Mouse (Mus musculus) c-Kit-negative CD71-positive TER-119-positive erythroid progenitor cells, embryonic 14.5 days (primary cell): ENCODE data around the gene N4bp2l2.
"Not testable (repeated sequence)": the region's sequence is repeated elsewhere in the genome, so short reads cannot be mapped to it uniquely, and the experiment has no call there.

Experiments used
- DNase-seq: peaks from one replicate; pipeline ENCODE4 v3.0.0-alpha.2; 2013; ENCODE audit warnings: low read depth, low spot score

Gene N4bp2l2

DNA sequence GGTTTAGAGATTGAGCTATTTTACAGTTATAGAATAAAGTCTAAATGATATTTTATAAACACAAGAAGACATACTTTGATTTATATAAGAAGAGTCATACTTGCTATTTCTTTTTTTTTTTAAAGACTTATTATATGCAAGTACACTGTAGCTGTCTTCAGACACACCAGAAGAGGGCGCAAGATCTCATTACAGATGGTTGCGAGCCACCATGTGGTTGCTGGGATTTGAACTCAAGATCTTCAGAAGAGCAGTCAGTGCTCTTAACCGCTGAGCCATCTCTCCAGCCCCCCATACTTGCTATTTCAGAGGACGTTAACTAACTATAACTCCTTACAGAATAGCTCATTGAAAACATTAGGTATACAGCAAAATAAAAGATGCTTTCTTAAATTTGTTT is 22.6 kb downstream of the N4bp2l2 start:
- not testable (repeated sequence) for DNase-seq

DNA sequence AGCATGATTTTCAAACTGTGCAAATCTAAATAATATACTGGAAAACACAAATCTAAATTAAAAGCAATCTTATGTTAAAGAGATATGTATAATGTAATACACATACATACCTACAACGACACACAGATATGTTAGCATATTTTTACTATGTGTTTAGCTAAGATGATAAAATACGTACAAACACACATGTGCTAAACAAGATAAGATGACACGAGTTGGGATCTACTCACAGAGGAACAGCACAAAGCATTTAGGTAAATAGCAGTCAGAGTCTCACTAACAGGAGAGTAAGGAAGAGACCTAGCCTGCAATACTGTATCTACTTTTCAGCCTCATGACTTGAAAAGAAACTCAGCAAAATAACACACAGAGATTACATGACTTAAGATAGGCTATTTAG is 24.5 kb downstream of the N4bp2l2 start:
- peak; percentile 35 for DNase-seq

DNA sequence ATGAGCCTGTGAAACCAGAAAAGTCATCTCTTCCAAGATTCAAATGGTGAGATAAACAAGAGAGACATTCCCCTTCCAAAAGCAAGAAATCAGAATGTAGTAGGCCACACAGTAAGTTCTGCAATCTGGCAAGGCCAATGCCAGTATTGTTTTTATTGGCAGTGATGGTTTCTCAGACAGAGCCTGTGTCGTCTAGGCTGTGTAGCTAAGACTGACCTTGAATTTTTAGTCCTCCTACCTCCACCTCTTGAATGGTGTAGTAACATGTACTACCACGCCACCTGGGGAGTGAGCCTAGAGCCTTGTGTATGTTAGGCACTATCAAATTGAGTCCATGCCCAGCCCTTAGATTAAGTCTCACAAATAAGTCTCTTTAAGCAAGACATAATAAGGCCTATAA is 36.3 kb downstream of the N4bp2l2 start:
- DNase-seq = no peak

DNA sequence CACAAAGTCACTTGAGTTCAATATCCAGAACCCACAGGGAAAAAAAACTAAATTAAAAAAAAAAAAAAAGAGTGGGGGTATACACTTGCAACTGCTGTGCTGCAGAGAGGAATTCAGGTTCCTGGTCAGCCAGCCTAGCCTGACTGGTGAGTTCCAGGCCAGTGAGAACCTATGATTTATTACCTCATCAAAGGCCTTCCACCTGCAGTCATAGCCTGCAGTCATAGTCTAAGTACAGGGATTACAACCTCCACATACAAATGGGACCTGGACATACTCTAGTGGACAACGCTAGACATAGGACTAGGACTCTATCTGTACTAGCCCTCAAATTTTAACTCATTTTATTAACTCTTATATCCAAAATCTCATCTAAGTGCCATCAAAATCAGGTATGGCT is 36.7 kb downstream of the N4bp2l2 start:
- DNase-seq = no peak

DNA sequence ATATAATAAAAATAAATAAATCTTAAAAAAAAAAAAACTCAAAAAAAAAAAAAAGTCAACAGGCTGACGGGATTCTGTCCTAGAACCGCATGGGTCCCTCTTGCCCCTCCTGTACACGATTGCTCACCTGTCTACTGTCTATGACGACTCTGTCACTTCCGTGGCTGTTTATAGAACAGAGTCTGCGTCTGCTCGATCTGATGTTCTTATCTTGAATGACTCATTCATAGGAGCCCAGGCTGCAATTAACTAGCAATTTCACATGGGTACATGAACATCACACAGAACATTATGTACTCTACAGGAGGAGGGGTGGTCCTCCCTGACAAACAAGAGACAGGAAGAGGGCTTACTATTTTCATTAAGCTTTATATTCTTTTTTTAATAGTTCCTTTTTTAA is 40.5 kb downstream of the N4bp2l2 start:
- DNase-seq = no peak

DNA sequence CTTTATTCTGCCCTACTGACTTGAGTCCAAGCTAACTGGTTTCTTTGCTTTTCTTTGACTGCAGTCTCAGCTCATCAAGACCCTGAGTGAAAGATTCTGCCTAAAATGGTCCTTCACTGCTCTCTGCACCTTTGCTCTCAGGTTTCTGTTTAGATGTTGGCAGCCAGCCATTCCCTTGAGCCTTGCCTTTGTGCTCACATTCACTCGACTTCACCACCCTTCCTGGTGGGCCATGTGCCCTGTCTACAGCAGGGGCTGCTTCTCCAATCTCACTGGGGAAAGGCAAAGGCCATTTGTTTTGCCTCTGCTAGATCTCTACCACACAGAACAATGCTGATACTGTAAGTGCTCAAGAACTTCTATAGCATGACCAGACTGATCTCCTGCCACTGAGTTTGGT is 43.2 kb downstream of the N4bp2l2 start:
- DNase-seq = no peak

DNA sequence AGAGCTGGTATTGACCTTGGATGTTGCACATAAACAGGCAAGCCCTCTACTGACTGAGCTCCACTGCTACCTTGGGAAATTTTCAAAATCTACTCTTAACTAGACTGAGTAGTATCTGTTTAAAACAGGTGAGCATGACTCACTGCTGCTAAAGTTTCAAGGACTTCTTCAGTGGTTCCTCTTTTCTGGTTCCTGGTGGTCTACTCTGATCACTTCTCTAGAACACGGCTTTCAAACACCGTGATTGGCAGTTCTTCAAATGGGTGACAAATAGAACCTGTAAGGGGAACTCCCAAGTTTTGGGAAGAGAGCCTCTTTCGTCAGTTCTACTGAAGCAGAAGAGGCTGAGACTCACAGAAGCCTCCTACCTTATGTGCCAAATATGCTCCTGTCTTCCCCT is 44.4 kb downstream of the N4bp2l2 start:
- DNase-seq = no peak

DNA sequence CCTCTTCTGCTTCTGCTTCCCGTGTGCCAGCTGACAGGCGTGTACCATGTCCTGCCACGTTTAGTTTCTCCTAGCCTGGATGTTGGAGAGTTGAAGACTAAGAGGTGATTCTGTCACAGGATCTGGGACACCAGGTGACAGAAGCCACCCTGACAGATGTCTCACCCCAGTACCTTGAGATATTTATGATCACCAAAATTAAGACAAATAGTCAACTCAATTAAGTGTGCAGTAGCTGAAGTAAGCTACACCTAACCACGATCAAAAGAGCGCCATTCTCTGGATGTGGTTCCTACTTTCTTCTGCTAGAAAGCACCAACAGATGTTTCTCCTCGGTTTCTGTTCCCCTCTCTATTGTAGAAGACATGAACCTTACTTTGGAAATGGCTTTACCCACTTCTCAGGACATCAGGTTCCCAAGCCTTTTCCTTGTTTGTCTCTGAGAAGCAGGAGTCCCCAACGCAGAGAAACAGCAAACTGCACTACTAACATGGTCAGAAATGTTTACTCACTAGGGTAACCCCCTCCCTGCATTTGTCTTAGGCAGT is 45.3 kb downstream of the N4bp2l2 start:
- no peak for DNase-seq

DNA sequence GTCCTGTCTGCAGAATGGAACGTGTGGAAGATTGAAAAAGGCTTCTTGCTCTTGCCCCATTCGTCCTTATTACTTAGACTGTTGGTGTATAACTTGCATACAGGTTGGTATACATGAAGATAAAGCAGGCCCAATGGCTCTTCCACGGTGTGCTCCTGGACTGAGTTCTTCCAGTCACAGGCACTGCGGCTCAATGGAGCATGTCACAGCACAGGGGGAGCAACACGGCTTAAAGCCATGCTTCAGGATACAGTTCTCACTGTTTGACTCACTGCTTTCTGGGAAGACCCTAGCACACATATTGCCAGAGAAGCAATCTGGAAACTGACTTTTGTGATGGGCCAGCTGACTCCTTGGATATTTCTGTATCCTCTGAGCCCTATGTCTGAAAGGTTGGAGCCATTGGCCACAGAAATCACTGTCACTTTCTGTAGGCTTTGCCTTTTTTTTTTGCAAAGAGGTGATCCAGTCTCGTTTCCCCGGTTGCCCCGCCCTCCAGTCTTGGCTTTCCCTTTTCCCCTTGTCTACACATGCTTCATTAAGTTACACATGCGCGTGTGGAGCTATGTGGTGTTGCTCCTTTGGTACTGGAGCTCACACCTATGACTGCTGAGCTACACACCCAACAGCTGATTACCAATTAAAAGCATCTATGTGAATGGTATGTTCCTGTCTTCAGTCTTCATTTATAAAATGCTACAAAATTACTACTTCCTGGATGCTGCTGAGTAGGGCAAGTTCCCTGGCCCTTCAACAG is 47.2 kb downstream of the N4bp2l2 start:
- no peak for DNase-seq

DNA sequence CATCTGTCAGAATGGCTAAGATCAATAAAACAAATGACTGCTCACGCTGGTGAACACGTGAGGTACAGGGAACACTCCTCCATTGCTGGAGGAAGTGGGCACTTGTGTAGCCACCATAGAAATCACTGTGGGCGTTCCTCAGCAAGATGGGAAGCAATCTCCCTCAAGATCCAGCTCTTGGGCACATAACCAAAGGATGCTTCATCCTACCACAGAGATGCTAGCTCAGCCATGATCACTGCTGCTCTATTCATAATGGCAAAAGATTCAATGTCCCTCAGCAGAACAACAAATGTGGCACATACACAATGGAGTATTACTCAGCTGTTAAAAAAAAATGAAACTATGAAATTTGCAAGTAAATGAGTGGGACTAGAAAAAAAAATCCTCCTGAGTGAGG is 49.3 kb downstream of the N4bp2l2 start:
- no peak for DNase-seq

DNA sequence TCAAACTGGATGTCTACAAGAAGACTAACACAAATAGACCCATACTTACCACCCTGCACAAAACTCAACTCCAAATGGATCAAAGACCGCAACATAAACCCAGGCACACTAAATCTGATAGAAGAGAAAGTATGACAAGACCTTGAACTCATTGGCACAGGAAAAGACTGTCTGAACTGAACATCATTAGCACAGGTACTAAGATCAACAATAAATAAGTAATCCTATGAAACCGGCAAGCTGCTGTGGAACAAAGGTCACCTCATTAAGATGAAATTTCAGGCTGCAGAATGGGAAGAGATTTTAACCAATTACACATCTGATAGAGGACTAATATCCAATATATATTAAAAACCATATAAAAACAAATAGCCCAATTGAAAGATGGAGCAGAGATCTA is 49.8 kb downstream of the N4bp2l2 start:
- DNase-seq = no peak

DNA sequence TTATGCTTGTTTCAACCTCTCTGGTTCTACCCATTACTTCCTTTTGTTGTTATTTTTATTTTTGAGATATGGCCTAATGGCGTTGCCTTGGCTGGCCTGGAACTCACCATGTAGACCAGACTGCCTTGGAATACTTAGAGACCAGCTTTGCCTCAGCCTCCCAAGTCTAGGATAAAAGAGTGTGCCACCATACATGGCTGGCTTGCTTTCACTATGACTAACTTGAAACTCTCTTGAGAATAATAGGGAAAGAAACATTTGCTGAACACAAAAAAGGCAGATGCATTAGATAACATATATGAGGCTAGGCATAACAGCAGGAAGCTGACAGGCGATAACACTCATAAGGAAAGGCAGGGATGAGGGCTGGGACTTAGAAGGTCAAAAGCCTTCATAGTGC is 51.9 kb downstream of the N4bp2l2 start:
- DNase-seq = no peak

DNA sequence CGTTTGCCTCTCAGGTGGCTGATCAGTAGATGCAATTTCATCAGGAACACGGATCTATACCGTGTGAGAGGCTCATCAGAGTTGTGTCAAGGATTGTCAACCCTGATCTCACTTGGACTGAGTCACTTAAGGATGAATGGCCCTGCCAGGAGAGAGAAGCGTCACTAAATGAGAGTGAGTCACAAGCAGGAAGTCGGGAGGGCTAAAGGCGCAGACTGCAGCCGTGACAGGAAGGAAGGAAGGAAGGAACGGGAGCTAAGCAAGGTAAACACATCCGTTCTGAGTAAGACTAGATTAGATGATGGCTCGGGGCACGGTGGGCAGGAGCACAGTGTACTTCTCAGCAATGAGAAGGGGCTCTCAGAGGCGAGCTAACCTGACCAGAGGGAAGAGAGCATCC is 54.3 kb downstream of the N4bp2l2 start:
- DNase-seq = no peak

DNA sequence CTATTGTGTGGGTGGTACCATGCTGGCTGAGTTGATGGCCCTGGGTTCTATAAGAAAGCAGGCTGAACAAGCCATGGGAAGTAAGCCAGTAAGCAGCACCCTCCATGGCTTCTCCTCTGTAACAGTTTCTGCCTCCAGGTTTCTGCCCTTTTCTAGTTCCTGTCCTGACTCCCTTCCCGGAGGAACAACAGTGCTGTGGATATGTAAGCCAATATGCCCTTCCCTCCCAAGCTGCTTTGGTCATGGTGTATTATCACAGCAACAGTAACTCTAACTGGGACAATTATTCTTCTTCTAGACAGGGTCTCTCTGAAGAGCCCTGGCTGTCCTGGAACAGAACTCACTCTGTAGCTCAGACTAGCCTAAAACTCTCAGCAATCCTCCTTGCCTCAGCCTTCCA is 54.8 kb downstream of the N4bp2l2 start:
- no peak for DNase-seq

DNA sequence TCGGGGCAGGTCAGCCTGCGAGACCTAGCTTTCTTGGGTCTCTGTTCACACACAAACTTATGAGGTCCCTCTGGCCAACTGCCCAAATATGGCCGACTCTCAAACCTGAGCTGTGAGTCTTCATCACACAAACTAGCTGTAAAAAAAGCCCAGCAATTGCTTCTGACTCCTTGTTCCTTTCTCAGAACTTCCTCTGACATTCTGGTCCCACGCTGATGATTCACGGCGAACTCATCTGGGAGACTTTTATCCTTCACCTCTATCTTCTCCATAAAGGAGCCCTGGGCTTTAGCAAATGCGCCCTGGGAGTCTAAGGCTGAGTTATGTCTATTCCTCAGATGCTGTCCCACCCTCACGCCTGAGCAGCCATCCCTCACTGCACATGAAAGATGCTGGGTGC is 58.4 kb downstream of the N4bp2l2 start:
- no peak for DNase-seq

DNA sequence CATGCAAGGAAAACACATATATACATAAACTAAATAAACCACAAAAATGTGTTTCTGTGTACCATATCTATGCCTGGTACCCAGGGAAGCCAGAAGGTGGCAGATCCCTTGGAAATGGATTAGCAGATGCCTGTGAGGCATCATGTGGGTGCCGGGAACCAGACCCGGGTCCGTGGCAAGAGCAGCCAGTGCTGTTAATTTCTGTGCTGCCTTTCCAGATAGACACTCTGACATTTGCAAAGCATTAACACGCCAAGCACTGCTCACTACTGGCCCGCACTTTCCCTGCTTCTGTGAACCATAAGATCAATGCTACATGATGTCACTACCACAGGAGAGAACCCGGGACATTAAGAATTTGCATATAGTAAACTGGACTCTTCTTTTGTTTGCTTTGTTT is 59.9 kb downstream of the N4bp2l2 start:
- DNase-seq = no peak

DNA sequence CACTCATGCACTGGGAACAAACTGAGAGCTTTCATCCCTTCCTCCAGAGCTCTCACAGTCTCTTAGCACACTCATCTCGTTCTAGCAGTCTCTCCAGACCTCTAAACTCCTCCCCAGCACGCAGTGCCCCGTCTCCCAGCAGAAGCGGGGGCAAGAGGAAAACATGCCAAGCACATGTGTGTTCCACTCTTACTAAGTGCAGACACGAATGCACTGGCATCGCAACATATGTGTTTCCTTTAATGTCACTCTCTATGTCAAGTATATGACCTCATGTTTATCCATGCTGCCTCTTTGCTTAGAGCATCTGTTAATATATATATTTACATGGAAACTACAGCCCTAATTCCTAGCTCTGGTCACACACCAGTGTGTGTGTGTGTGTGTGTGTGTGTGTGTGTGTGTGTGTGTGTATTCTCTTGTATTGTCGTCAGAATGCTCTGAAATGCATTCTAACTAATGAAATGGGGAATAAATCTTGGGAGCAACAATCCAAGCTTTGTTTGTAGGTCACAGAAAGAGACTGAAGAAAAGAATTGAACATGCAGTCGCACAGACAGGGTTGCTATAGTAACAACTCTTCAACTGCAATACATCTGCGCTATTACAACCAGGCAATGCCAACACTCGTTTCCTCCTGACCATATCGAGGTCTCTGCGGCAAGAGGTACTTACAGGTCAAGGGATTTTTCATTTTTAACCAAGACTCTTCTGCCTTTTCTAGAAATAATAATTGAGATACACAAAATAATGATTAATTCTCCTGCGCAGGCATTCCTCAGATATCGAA is 64.3 kb downstream of the N4bp2l2 start:
- no peak for DNase-seq

DNA sequence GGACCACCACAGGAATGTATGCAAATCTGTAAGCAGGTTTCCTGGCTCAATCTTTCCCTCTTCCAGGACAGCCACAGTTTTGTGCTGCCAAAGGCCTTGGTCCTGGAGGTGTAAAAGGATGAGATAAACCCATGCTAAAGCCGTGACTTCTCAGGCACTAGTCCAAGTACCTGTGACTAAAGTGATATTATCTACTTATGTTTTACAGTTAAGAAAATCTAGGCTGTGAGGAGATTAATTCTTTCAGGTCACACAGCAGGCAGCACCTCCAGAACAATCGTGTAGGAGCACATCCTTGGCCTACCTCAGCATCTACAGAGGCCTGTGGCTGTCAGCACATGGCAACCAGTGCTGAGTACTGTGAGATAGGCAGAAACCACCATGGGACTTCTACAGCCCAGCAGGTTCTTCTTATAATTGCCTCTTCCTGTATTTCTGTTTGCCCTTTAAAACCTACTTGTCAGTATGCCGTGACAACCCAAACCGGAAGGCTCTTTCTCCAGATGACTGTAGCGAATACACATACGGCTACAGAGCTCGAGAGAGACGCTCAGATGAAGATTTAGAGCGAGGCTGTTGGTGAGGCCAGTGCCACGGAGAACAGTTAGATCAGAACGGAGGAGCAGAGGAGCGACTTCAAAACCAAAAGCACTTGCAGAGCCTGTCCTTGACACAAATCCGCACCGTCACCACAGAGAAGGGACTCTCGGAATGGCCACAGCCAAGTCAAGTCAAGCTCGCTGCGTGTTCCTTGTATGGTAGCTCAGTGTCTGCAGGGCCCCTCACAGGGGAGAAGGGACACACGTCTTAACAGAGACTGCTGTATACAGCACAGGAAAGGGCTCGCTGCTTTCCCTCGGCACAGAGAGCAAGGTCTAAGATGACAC is 65.2 kb downstream of the N4bp2l2 start:
- no peak for DNase-seq

DNA sequence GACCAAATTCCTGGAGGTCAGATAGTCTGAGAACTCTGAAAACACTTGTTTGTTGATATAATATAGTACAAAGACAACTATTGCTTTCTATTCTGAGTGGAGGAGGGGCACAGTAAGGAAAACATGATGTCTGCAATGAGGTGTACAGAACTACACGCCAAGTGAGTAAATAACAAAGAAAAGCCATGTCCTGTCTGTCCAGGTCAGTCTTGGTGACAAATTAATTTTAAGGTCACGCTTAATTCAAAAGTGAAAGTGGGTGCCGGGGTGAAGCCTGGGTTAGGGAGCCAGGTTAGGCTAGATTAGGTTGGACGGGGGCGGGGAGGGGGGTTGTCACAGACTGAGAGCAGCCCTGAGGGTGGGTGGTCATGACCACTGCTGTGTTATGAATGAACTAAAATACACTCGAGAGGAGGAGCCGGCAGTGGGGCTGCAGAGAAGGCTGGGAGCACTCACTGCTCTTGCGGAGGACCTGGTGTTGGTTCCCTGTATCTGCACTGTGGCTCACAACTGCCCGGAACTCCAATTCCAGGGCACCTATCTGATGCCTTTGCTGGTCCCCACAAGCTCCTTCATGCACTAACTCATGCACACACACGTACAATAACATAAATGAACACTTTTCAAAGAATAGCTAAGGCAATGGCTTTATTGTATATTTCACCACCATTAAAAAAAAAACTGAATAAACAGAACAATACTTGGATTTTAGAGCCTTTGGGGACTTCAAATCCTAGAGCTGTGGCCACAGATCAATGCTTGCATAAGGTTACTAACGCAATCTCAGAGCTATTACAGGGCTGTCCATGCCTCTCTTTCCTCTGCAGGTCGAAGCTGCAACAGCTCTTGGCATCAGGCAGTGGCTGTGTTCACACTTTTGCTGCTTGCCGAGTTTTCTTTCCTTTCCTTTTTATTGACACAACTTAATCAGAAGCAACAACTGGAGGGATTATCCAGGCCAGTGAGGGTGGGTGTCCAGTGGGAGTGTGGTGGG is 66.4 kb downstream of the N4bp2l2 start:
- no peak for DNase-seq

DNA sequence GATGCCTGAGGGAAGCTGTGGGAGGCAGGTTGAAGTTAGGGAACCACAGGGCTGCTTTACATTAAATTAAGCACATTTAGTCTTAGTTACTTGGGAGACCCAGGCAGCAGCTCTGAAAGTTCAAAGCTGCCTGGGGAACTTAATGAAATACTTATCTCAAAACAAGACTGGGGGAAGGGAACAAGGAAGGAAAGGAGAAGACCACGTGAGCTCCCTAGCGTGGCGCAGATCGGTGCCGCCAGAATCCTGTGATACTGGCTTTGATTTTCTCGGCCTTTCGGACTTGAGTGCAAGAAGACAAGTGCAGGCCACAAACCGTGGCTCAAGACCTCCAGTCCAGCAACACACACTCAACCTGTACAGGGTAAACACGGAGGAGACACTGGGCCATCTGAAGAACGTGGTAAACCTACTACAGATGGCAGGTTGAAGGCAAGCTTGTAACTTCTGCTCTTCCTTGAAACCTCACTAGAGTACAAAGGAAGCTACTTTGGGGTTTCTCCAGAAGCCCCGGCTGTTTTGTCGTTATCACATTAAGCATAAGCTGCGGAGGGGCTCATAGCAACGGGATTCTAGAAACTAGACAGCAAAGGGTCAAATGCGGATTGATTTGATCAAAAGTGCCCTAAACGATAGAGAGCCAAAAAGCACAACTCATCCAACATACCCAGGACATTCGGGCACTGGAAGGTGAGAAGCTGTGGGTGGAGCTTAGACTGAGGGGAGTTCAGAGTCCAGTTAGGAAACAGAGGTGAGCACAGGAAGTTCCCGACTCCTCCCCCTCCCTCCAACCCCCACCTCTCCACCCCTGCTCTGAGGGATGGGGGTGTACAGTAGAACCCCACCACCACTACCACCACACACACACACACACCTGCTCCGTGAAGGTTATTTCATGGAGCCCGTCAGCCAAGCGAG is 67.5 kb downstream of the N4bp2l2 start:
- no peak for DNase-seq
